In the genomic region with DNA sequence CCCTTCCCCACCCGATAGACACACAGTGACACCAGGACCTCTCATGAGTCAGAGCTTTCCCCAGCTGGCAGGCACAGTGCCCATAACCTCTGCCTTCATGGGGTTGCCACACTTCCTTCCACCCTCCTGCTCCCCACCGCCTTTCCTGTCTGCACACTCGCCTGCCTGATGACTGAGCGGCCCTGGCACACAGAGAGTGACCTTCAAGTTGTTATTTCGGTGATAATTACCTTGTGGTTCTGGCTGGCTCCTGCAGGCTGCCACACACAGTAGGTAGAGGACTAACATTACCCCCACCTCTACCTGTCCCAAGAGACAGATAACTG, we compare ENCODE assay signal across 8 mouse cellular contexts. TPM values are rescaled to one million over a fixed set of nuclear protein-coding genes. Genes with fewer than 3 reads are reported as not detected.
A peak's percentile ranks its signal among the peaks of the same experiment; 100 is the strongest.
DNase-seq lines count a peak whose midpoint lies in the region; ATAC-seq lines count a peak whose summit lies in the region.

No protein-coding gene starts in this region.

- no peak overlapping the region for H3K9ac ChIP-seq in midbrain, embryonic 15.5 days

- no peak overlapping the region for H3K4me2 ChIP-seq in midbrain, embryonic 15.5 days

- DNase-seq in spleen, adult 18-20 months = peak; percentile 48 to 56
- DNase-seq in spleen, adult 12 weeks (ENCODE audit: low spot score) = no peak
- peak; percentile 60 to 73 for DNase-seq in gastrocnemius, adult 8-10 months (ENCODE audit: low spot score in 2 of 2)
- DNase-seq in kidney, postnatal 10 days = peak; percentile 65
- DNase-seq in thymus, postnatal 0 days (ENCODE audit: low spot score) = peak; percentile 66
- no peak for DNase-seq in cerebellum, postnatal 14 days

- 82% methylated on average over 5 of the region's 5 CpGs for WGBS in midbrain, embryonic 15.5 days

- no peaks in the 10 kb centered on the region for H3K27me3 ChIP-seq in midbrain, embryonic 15.5 days (replicated peaks)

- H3K27ac ChIP-seq in midbrain, embryonic 15.5 days = no peak overlapping the region

- peak; percentile 96 for ATAC-seq in megakaryocyte, adult 5-6 weeks (ENCODE audit: poor library complexity, severe bottlenecking)
- ATAC-seq in midbrain, embryonic 15.5 days (replicated peaks) = no peak

- H3K36me3 ChIP-seq in midbrain, embryonic 15.5 days (replicated peaks) = no peaks in the 10 kb centered on the region

- no peaks in the 10 kb centered on the region for H3K4me1 ChIP-seq in midbrain, embryonic 15.5 days

- H3K9me3 ChIP-seq in midbrain, embryonic 15.5 days = no peaks in the 10 kb centered on the region

- H3K4me3 ChIP-seq in midbrain, embryonic 15.5 days = no peak overlapping the region

RNA-seq across cellular contexts. Expression of gene Adipor2, which starts 21.2 kb away (rescaled TPM):
- 100 to 1,000 TPM in 1 of 4 experiments, 10 to 100 TPM in 3; 89.7 to 104 (median 97.1) TPM for total RNA-seq in gastrocnemius, adult 8-10 months (2022)
- 64.1 and 69.9 TPM in 2 replicates for total RNA-seq in megakaryocyte, adult 5-6 weeks (2015)
- 94.1 and 98.6 TPM in 2 replicates for total RNA-seq in megakaryocyte, adult 5-6 weeks (2017)
- polyA plus RNA-seq in thymus, postnatal 0 days (2015; fragmentation: Nextera tagmentation; extraction: Ambion mirVana) = 44.5 and 51.4 TPM in 2 replicates
- polyA plus RNA-seq in midbrain, embryonic 15.5 days (2015; fragmentation: Nextera tagmentation; extraction: Ambion mirVana) = 39.2 and 39.3 TPM in 2 replicates

Comparison
In these comparisons a context has a peak if more than half of its experiments do, and no peak if none do; other contexts are left out.
1. DNase-seq: peak in spleen, adult 18-20 months (2 of 2), gastrocnemius, adult 8-10 months (2 of 2), kidney, postnatal 10 days (single experiment) and thymus, postnatal 0 days (single experiment); none in spleen, adult 12 weeks (single experiment) and cerebellum, postnatal 14 days (0 of 2).